Mouse (Mus musculus) hindbrain, embryonic 10.5 days (tissue): ENCODE measurements around the gene Ist1. TPM values are rescaled to one million over a fixed set of nuclear protein-coding genes. Genes with fewer than 3 reads are reported as not detected.

ENCODE experiments used
- DNase-seq: peaks from one replicate; pipeline ENCODE4 v3.0.0-alpha.2; 2017; ENCODE audit warnings: low spot score
- H3K27ac ChIP-seq: fragments of 300-500 bp; sonication (generic); 2 replicates; pipeline ENCODE4 v1.5.1; 2016; ENCODE audit warnings: mild to moderate bottlenecking, moderate library complexity
- H3K27me3 ChIP-seq: fragments of 300-500 bp; sonication (generic); 2 replicates; pipeline ENCODE4 v1.6.1; 2016; ENCODE audit warnings: mild to moderate bottlenecking; ENCODE audit not compliant: poor library complexity, insufficient read depth, severe bottlenecking
- H3K36me3 ChIP-seq: fragments of 300-500 bp; sonication (generic); 2 replicates; pipeline ENCODE4 v1.6.1; 2016; ENCODE audit warnings: mild to moderate bottlenecking, moderate library complexity
- H3K4me1 ChIP-seq: fragments of 300-500 bp; sonication (generic); replicated peaks from 2 replicates; pipeline ENCODE4 v1.6.1; 2016; ENCODE audit warnings: mild to moderate bottlenecking
- H3K4me3 ChIP-seq: fragments of 300-500 bp; sonication (generic); 2 replicates; pipeline ENCODE4 v1.5.1; 2016; ENCODE audit warnings: mild to moderate bottlenecking, moderate library complexity
- H3K9me3 ChIP-seq: fragments of 300-500 bp; sonication (generic); 2 replicates; pipeline ENCODE4 v1.6.1; 2016; ENCODE audit warnings: mild to moderate bottlenecking, moderate library complexity
- WGBS: fragments of 180-500 bp; shearing (Covaris S2); methylation state at CpG from one replicate; pipeline ENCODE4 v1.1.7; 2016; 5-methylcytosine and 5-hydroxymethylcytosine counted together
- polyA plus RNA-seq: library from polyadenylated mRNA; unstranded; fragments of >200 nt; fragmentation: Nextera tagmentation; extraction: Ambion mirVana; gene quantifications from 2 replicates; pipeline ENCODE4 v1.2.1, GENCODE M21; 2016

Gene Ist1
- 138 and 156 TPM in 2 replicates for polyA plus RNA-seq

- H3K27ac ChIP-seq: peak within 1 kb of the TSS; percentile 97
- H3K4me3 ChIP-seq: peak within 1 kb of the TSS; percentile 99
- peak; percentile 98 for DNase-seq
- under 1% methylated on average over 57 of the region's 57 CpGs for WGBS
- H3K4me1 ChIP-seq: peaks cover 26% of the 10 kb centered on the region
- H3K27me3 ChIP-seq: peaks cover 15% of the 10 kb centered on the region
- H3K9me3 ChIP-seq: no peaks in the 10 kb centered on the region
- peaks cover 14% of the 10 kb centered on the region; the same call in 1 of the 2 replicates for H3K36me3 ChIP-seq
These were observed at the start of gene Ist1 for GRCm38 (mm10) chr8:109693146-109693900. Gene Ist1, minus strand, starts transcription at chr8:109693260.

- Histone ChIP-seq H3K27me3 (no peaks in the 10 kb centered on the region), H3K27ac (peak overlapping the region; percentile 96), H3K36me3 (peaks cover 23% of the 10 kb centered on the region), H3K9me3 (no peaks in the 10 kb centered on the region), H3K4me3 (peak overlapping the region; percentile 98), H3K4me1 (peaks cover 15% of the 10 kb centered on the region)
- 94% methylated on average over 1 of the region's 1 CpGs for WGBS
- DNase-seq: no peak
These were observed 45.0 kb upstream of the Ist1 start for GRCm38 (mm10) chr8:109738049-109738380.

- peaks cover 29% of the 10 kb centered on the region for H3K36me3 ChIP-seq
- peaks cover 15% of the 10 kb centered on the region for H3K4me1 ChIP-seq
- H3K27me3 ChIP-seq: no peaks in the 10 kb centered on the region
- peak within 1 kb of the TSS; percentile 96 for H3K27ac ChIP-seq
- H3K4me3 ChIP-seq: peak within 1 kb of the TSS; percentile 98
- WGBS: under 1% methylated on average over 59 of the region's 59 CpGs
- DNase-seq: peak; percentile 95
- no peaks in the 10 kb centered on the region for H3K9me3 ChIP-seq
These were observed 44.4 kb upstream of the Ist1 start, which contains the start of gene Atxn1l for GRCm38 (mm10) chr8:109737237-109738048. Gene Atxn1l, minus strand, starts transcription at chr8:109737739.

- 9% methylated on average over 8 of the region's 8 CpGs for WGBS
- Histone ChIP-seq H3K4me3 (peak overlapping the region; percentile 98), H3K36me3 (peaks cover 35% of the 10 kb centered on the region), H3K4me1 (peaks cover 15% of the 10 kb centered on the region), H3K9me3 (no peaks in the 10 kb centered on the region), H3K27me3 (no peaks in the 10 kb centered on the region), H3K27ac (peak overlapping the region; percentile 96)
- no peak for DNase-seq
These were observed 43.8 kb upstream of the Ist1 start for GRCm38 (mm10) chr8:109736819-109737218.

GRCm38 (mm10) chr8:109734018-109734417 is 41.0 kb upstream of the Ist1 start:
- H3K36me3 ChIP-seq: peaks cover 63% of the 10 kb centered on the region
- no peaks in the 10 kb centered on the region for H3K9me3 ChIP-seq
- WGBS: 87% methylated on average over 3 of the region's 3 CpGs
- H3K27ac ChIP-seq: no peak overlapping the region
- H3K4me3 ChIP-seq: no peak overlapping the region
- H3K4me1 ChIP-seq: peaks cover 15% of the 10 kb centered on the region
- no peak for DNase-seq
- no peaks in the 10 kb centered on the region for H3K27me3 ChIP-seq

- WGBS: 83% methylated on average over 3 of the region's 3 CpGs
- Histone ChIP-seq H3K4me3 (no peak overlapping the region), H3K9me3 (no peaks in the 10 kb centered on the region), H3K27ac (no peak overlapping the region), H3K36me3 (peaks cover 93% of the 10 kb centered on the region), H3K27me3 (no peaks in the 10 kb centered on the region), H3K4me1 (peaks cover 3% of the 10 kb centered on the region)
- no peak for DNase-seq
These were observed 38.0 kb upstream of the Ist1 start for GRCm38 (mm10) chr8:109731012-109731411.

GRCm38 (mm10) chr8:109725106-109725505 is 32.0 kb upstream of the Ist1 start:
- Histone ChIP-seq H3K4me3 (no peak overlapping the region), H3K36me3 (peaks cover 100% of the 10 kb centered on the region), H3K9me3 (no peaks in the 10 kb centered on the region), H3K4me1 (no peaks in the 10 kb centered on the region), H3K27ac (no peak overlapping the region), H3K27me3 (no peaks in the 10 kb centered on the region)
- WGBS: 89% methylated on average over 3 of the region's 3 CpGs
- DNase-seq: no peak

- Histone ChIP-seq H3K36me3 (peaks cover 100% of the 10 kb centered on the region), H3K27me3 (no peaks in the 10 kb centered on the region), H3K4me3 (no peak overlapping the region), H3K27ac (no peak overlapping the region), H3K4me1 (no peaks in the 10 kb centered on the region), H3K9me3 (no peaks in the 10 kb centered on the region)
- no peak for DNase-seq
- WGBS: 95% methylated on average over 5 of the region's 5 CpGs
These were observed 21.9 kb upstream of the Ist1 start for GRCm38 (mm10) chr8:109714961-109715360.

GRCm38 (mm10) chr8:109712521-109712920 is 19.5 kb upstream of the Ist1 start:
- Histone ChIP-seq H3K27ac (no peak overlapping the region), H3K36me3 (peaks cover 100% of the 10 kb centered on the region), H3K4me3 (no peak overlapping the region), H3K9me3 (no peaks in the 10 kb centered on the region), H3K4me1 (peaks cover 11% of the 10 kb centered on the region), H3K27me3 (no peaks in the 10 kb centered on the region)
- WGBS: 100% methylated on average over 1 of the region's 1 CpGs
- DNase-seq: no peak

GRCm38 (mm10) chr8:109707921-109708320 is 14.9 kb upstream of the Ist1 start:
- peaks cover 58% of the 10 kb centered on the region for H3K36me3 ChIP-seq
- peaks cover 20% of the 10 kb centered on the region for H3K27me3 ChIP-seq
- H3K4me3 ChIP-seq: no peak overlapping the region
- H3K9me3 ChIP-seq: no peaks in the 10 kb centered on the region
- peaks cover 34% of the 10 kb centered on the region for H3K4me1 ChIP-seq
- DNase-seq: no peak
- 96% methylated on average over 4 of the region's 4 CpGs for WGBS
- no peak overlapping the region for H3K27ac ChIP-seq

GRCm38 (mm10) chr8:109706874-109707237 is 13.8 kb upstream of the Ist1 start:
- H3K27ac ChIP-seq: no peak overlapping the region
- 36% methylated on average over 2 of the region's 2 CpGs for WGBS
- DNase-seq: peak; percentile 76
- H3K36me3 ChIP-seq: peaks cover 47% of the 10 kb centered on the region
- peaks cover 30% of the 10 kb centered on the region for H3K27me3 ChIP-seq
- H3K4me3 ChIP-seq: peak overlapping the region; percentile 97
- H3K4me1 ChIP-seq: peaks cover 34% of the 10 kb centered on the region
- no peaks in the 10 kb centered on the region for H3K9me3 ChIP-seq

- Histone ChIP-seq H3K27ac (peak overlapping the region; percentile 100), H3K4me3 (peak overlapping the region; percentile 97), H3K4me1 (peaks cover 34% of the 10 kb centered on the region), H3K9me3 (no peaks in the 10 kb centered on the region), H3K36me3 (peaks cover 42% of the 10 kb centered on the region), H3K27me3 (peaks cover 30% of the 10 kb centered on the region)
- peak; percentile 62 for DNase-seq
- WGBS: 2% methylated on average over 30 of the region's 30 CpGs
These were observed 13.2 kb upstream of the Ist1 start for GRCm38 (mm10) chr8:109706076-109706873.
